Mouse (Mus musculus) kidney, postnatal 0 days (tissue): ENCODE data around the gene Sass6. TPM values are rescaled to one million over a fixed set of nuclear protein-coding genes. Genes with fewer than 3 reads are reported as not detected.

Experiments used
- ATAC-seq: fragments of 200-750 bp; cut with Nextera tagmentation; replicated peaks from 2 replicates; pipeline ENCODE4 v1.8.0; 2017; ENCODE audit warnings: low read depth, moderate number of reproducible peaks, moderate TSS enrichment, moderate library complexity; ENCODE audit not compliant: low FRiP score
- DNase-seq: peaks from one replicate; pipeline ENCODE4 v3.0.0-alpha.2; 2016; ENCODE audit warnings: low spot score
- H3K27ac ChIP-seq: fragments of 300-500 bp; sonication (generic); 2 replicates; pipeline ENCODE4 v1.5.1; 2014; ENCODE audit warnings: mild to moderate bottlenecking
- H3K27me3 ChIP-seq: fragments of 300-500 bp; sonication (generic); 2 replicates; pipeline ENCODE4 v1.6.1; 2014; ENCODE audit warnings: low read length, mixed read lengths; ENCODE audit not compliant: insufficient read depth
- H3K36me3 ChIP-seq: fragments of 300-500 bp; sonication (generic); 2 replicates; pipeline ENCODE4 v1.6.1; 2014; ENCODE audit warnings: low read length, mixed read lengths; ENCODE audit not compliant: insufficient read depth
- H3K4me1 ChIP-seq: fragments of 300-500 bp; sonication (generic); replicated peaks from 2 replicates; pipeline ENCODE4 v1.6.1; 2014; ENCODE audit warnings: antibody characterized with exemption, low read length, mixed read lengths; ENCODE audit not compliant: insufficient read depth
- H3K4me2 ChIP-seq: fragments of 300-500 bp; sonication (generic); 2 replicates; pipeline ENCODE4 v1.6.1; 2014; ENCODE audit warnings: mild to moderate bottlenecking, low read length, moderate library complexity, mixed read lengths
- H3K4me3 ChIP-seq: fragments of 300-500 bp; sonication (generic); replicated peaks from 2 replicates; pipeline ENCODE4 v1.5.1; 2014; ENCODE audit warnings: low read depth, low read length
- H3K9ac ChIP-seq: fragments of 300-500 bp; sonication (generic); 2 replicates; pipeline ENCODE4 v1.6.1; 2014; ENCODE audit warnings: low read depth, low read length
- H3K9me3 ChIP-seq: fragments of 300-500 bp; sonication (generic); replicated peaks from 2 replicates; pipeline ENCODE4 v1.6.1; 2016; ENCODE audit warnings: low read length, inconsistent platforms, mixed read lengths
- CTCF ChIP-seq: IDR thresholded peaks from 2 replicates; pipeline ENCODE4 v1.5.1; 2016; ENCODE audit warnings: antibody characterized with exemption, low read depth, mild to moderate bottlenecking, moderate library complexity
- WGBS: fragments of 180-500 bp; shearing (Covaris S2); extraction: QIAGEN DNeasy Blood & Tissue Kit; methylation state at CpG from one replicate; pipeline ENCODE4 v1.1.7; 2014; 5-methylcytosine and 5-hydroxymethylcytosine counted together
- polyA plus RNA-seq: library from polyadenylated mRNA; unstranded; fragments of >200 nt; fragmentation: Nextera tagmentation; extraction: Ambion mirVana; gene quantifications from 2 replicates; pipeline ENCODE4 v1.2.1, GENCODE M21; 2015

Gene Sass6
- polyA plus RNA-seq, 1 experiment from 2014 or later: 10.0 TPM

- Histone ChIP-seq H3K36me3 (0 out of 2 replicates have a peak, but pooled peaks cover 2% of the 10 kb centered on the region), H3K27ac (no peak overlapping the region), H3K4me2 (no peak overlapping the region), H3K9me3 (no peaks in the 10 kb centered on the region), H3K4me1 (no peaks in the 10 kb centered on the region), H3K27me3 (no peaks in the 10 kb centered on the region), H3K9ac (no peak overlapping the region), H3K4me3 (no peak overlapping the region)
- ATAC-seq (no peak), DNase-seq (no peak)
- no peak for TF ChIP-seq CTCF
- 96% methylated on average over 7 of the region's 7 CpGs for WGBS
These were observed 27.9 kb downstream of the Sass6 start for GRCm38 (mm10) chr3:116622641-116623040.

- DNase-seq (no peak), ATAC-seq (no peak)
- Histone ChIP-seq H3K36me3 (peaks cover 33% of the 10 kb centered on the region), H3K9ac (no peak overlapping the region), H3K9me3 (no peaks in the 10 kb centered on the region), H3K4me2 (no peak overlapping the region), H3K4me1 (no peaks in the 10 kb centered on the region), H3K27ac (no peak overlapping the region), H3K4me3 (no peak overlapping the region), H3K27me3 (no peaks in the 10 kb centered on the region)
- no peak for TF ChIP-seq CTCF
- WGBS: 82% methylated on average over 1 of the region's 1 CpGs
These were observed 36.7 kb downstream of the Sass6 start for GRCm38 (mm10) chr3:116631459-116631858.

GRCm38 (mm10) chr3:116632971-116633370 is 38.2 kb downstream of the Sass6 start:
- H3K27me3 ChIP-seq: no peaks in the 10 kb centered on the region
- H3K4me1 ChIP-seq: no peaks in the 10 kb centered on the region
- H3K9ac ChIP-seq: no peak overlapping the region
- ATAC-seq: no peak
- WGBS: 90% methylated on average over 3 of the region's 3 CpGs
- no peak overlapping the region for H3K4me3 ChIP-seq
- no peak overlapping the region for H3K4me2 ChIP-seq
- no peak for DNase-seq
- no peak for TF ChIP-seq CTCF
- H3K36me3 ChIP-seq: peaks cover 44% of the 10 kb centered on the region
- no peaks in the 10 kb centered on the region for H3K9me3 ChIP-seq
- H3K27ac ChIP-seq: no peak overlapping the region

- H3K4me3 ChIP-seq: no peak overlapping the region
- no peaks in the 10 kb centered on the region for H3K9me3 ChIP-seq
- H3K4me1 ChIP-seq: no peaks in the 10 kb centered on the region
- H3K4me2 ChIP-seq: no peak overlapping the region
- DNase-seq (no peak), ATAC-seq (no peak)
- H3K36me3 ChIP-seq: peaks cover 53% of the 10 kb centered on the region
- 89% methylated on average over 3 of the region's 3 CpGs for WGBS
- no peak overlapping the region for H3K9ac ChIP-seq
- no peak overlapping the region for H3K27ac ChIP-seq
- TF ChIP-seq CTCF: no peak
- no peaks in the 10 kb centered on the region for H3K27me3 ChIP-seq
These were observed 39.3 kb downstream of the Sass6 start for GRCm38 (mm10) chr3:116634091-116634490.

- no peaks in the 10 kb centered on the region for H3K4me1 ChIP-seq
- no peak overlapping the region for H3K4me2 ChIP-seq
- no peak overlapping the region for H3K4me3 ChIP-seq
- peaks cover 61% of the 10 kb centered on the region for H3K36me3 ChIP-seq
- no peak overlapping the region for H3K27ac ChIP-seq
- no peak for ATAC-seq
- H3K27me3 ChIP-seq: no peaks in the 10 kb centered on the region
- no peak for TF ChIP-seq CTCF
- WGBS: 88% methylated on average over 8 of the region's 8 CpGs
- no peak for DNase-seq
- no peaks in the 10 kb centered on the region for H3K9me3 ChIP-seq
- H3K9ac ChIP-seq: no peak overlapping the region
These were observed 40.1 kb downstream of the Sass6 start for GRCm38 (mm10) chr3:116634853-116635252.

- no peaks in the 10 kb centered on the region for H3K9me3 ChIP-seq
- peaks cover 58% of the 10 kb centered on the region for H3K36me3 ChIP-seq
- DNase-seq (no peak), ATAC-seq (no peak)
- H3K4me3 ChIP-seq: no peak overlapping the region
- H3K4me2 ChIP-seq: no peak overlapping the region
- H3K27ac ChIP-seq: no peak overlapping the region
- no peak for TF ChIP-seq CTCF
- H3K27me3 ChIP-seq: no peaks in the 10 kb centered on the region
- no peak overlapping the region for H3K9ac ChIP-seq
- 62% methylated on average over 5 of the region's 5 CpGs for WGBS
- no peaks in the 10 kb centered on the region for H3K4me1 ChIP-seq
These were observed 41.0 kb downstream of the Sass6 start for GRCm38 (mm10) chr3:116635799-116636198.
